Mouse (Mus musculus) embryonic facial prominence, embryonic 11.5 days (tissue): ENCODE results near the gene G430095P16Rik. TPM values are rescaled to one million over a fixed set of nuclear protein-coding genes. Genes with fewer than 3 reads are reported as not detected.

Source experiments
- ATAC-seq: fragments of 200-750 bp; cut with Nextera tagmentation; replicated peaks from 2 replicates; pipeline ENCODE4 v1.8.0; 2017; ENCODE audit warnings: low read depth; ENCODE audit not compliant: insufficient number of reproducible peaks, low FRiP score, low TSS enrichment
- DNase-seq: peaks from one replicate; pipeline ENCODE4 v3.0.0-alpha.2; 2015; ENCODE audit warnings: low spot score
- H3K27ac ChIP-seq: fragments of 300-500 bp; sonication (generic); replicated peaks from 2 replicates; pipeline ENCODE4 v1.5.1; 2014; ENCODE audit warnings: mild to moderate bottlenecking, low read depth, low read length, control low read depth
- H3K27me3 ChIP-seq: fragments of 300-500 bp; sonication (generic); 2 replicates; pipeline ENCODE4 v1.6.1; 2014; ENCODE audit warnings: mild to moderate bottlenecking, low read length, moderate library complexity, mixed read lengths; ENCODE audit not compliant: control insufficient read depth, insufficient read depth
- H3K36me3 ChIP-seq: fragments of 300-500 bp; sonication (generic); replicated peaks from 2 replicates; pipeline ENCODE4 v1.6.1; 2014; ENCODE audit warnings: low read depth, mild to moderate bottlenecking, low read length, moderate library complexity, mixed read lengths; ENCODE audit not compliant: control insufficient read depth, insufficient read depth
- H3K4me1 ChIP-seq: fragments of 300-500 bp; sonication (generic); 2 replicates; pipeline ENCODE4 v1.6.1; 2014; ENCODE audit warnings: low read length, mixed read lengths; ENCODE audit not compliant: control insufficient read depth, insufficient read depth
- H3K4me2 ChIP-seq: fragments of 300-500 bp; sonication (generic); 2 replicates; pipeline ENCODE4 v1.6.1; 2014; ENCODE audit warnings: low read depth, mild to moderate bottlenecking, control low read depth, low read length, moderate library complexity
- H3K4me3 ChIP-seq: fragments of 300-500 bp; sonication (generic); 2 replicates; pipeline ENCODE4 v1.5.1; 2014; ENCODE audit warnings: low read depth, low read length, control low read depth
- H3K9ac ChIP-seq: fragments of 300-500 bp; sonication (generic); replicated peaks from 2 replicates; pipeline ENCODE4 v1.6.1; 2014; ENCODE audit warnings: mild to moderate bottlenecking, control low read depth, low read length
- H3K9me3 ChIP-seq: fragments of 300-500 bp; sonication (generic); replicated peaks from 2 replicates; pipeline ENCODE4 v1.6.1; 2016; ENCODE audit warnings: mild to moderate bottlenecking, low read length, inconsistent platforms, mixed read lengths; ENCODE audit not compliant: control insufficient read depth
- WGBS: fragments of 180-500 bp; shearing (Covaris S2); extraction: QIAGEN DNeasy Blood & Tissue Kit; methylation state at CpG from one replicate; pipeline ENCODE4 v1.1.7; 2014; 5-methylcytosine and 5-hydroxymethylcytosine counted together
- polyA plus RNA-seq: library from polyadenylated mRNA; unstranded; fragments of >200 nt; fragmentation: Nextera tagmentation; extraction: Ambion mirVana; gene quantifications from 2 replicates; pipeline ENCODE4 v1.2.1, GENCODE M21; 2014

The G430095P16Rik gene
- polyA plus RNA-seq, 1 experiment from 2014 or later = 3.6 TPM

DNA sequence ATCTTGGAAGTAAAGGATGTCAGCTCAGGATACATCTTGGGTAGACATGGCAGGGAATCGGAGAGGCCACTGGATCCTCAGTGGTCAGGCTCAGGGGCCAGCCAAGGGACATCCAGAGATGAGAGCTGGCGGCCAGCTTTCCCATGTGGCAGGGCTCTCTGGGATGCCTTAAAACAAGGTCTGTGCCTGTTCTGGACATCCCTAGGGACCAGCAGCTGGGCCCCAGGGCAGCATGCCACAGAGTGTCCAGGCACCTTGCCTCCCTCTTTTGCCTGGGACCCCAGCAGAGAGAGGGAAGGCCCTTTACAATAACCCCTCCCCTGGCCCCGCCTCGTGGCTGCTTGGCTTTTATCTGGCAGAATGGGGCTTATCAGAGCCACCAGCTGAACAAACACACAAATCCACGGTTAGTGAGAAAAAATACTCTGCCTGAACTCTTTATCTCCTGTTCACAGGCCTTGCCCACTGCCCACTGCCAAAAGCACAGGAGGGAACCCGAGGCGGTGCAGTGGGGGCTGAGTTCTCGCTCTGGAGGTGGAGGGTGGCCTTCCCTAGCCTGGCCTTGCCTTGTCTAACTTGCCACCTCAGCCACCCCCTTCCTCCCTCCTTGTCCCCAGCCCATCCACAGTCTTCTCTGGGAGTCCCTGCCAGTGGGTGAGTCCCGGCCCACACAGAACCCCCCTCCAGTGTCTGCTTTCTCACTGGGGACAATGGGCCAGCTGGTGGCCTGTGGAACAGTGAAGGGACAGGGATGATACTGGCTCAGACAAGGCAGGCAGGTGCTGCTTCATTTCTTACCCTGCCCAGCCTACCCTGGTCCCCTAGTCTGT, 7.9 kb downstream of the G430095P16Rik start:
- Histone ChIP-seq H3K4me3 (no peak overlapping the region), H3K36me3 (no peaks in the 10 kb centered on the region), H3K4me2 (no peak overlapping the region; the same call in none of the 2 replicates), H3K27ac (peak overlapping the region; percentile 72), H3K4me1 (peaks cover 21% of the 10 kb centered on the region), H3K9me3 (no peaks in the 10 kb centered on the region), H3K27me3 (peaks cover 12% of the 10 kb centered on the region), H3K9ac (peak overlapping the region; percentile 25)
- no peak for ATAC-seq
- WGBS = 38% methylated on average over 9 of the region's 9 CpGs
- no peak for DNase-seq

DNA sequence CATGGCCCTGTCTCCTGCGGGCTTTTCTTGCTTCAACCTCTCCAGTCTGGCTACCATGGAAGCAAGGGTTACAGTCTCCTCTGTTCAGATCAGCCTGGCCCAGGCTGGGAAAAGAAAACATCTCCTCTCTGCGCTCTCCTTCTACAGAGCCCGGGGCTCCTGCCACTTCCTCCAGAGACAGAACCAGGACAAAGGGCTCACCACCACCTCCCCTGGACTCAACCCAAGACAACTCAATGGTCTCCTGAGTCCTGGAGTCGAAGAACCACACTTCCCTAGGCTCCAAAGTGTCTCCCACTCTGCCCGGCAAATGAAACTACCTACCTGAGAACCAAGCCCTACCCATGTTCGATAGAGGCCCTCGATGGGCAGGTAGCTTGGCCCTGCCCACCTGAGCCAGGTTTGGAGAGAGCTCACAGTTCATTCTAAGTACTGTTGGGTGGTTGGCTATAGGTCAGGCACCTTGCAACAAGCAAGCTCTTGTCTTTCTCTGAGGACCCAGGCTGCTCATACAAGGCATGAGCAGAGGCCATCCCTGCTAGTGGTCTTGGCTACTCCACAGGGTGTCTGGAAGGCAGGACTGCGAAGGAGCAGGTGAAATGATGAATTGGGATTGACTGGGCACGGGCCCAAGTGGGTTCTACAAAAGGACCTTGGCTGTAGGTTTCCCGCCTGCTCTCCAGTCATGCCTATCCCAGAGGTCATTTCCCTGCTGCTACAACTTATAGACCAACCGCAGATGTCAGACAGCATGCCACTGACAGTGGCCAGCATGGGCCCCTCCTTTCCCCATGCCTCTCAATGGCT, 8.8 kb downstream of the G430095P16Rik start:
- H3K27ac ChIP-seq = peak overlapping the region; percentile 72; the same call in 1 of the 2 replicates
- H3K36me3 ChIP-seq = no peaks in the 10 kb centered on the region
- H3K9ac ChIP-seq = peak overlapping the region; percentile 25
- H3K4me1 ChIP-seq = peaks cover 21% of the 10 kb centered on the region
- 70% methylated on average over 11 of the region's 11 CpGs for WGBS
- no peak overlapping the region for H3K4me3 ChIP-seq
- DNase-seq (no peak), ATAC-seq (no peak)
- H3K9me3 ChIP-seq = no peaks in the 10 kb centered on the region
- H3K27me3 ChIP-seq = peaks cover 17% of the 10 kb centered on the region
- no peak overlapping the region; the same call in 1 of the 2 replicates for H3K4me2 ChIP-seq

DNA sequence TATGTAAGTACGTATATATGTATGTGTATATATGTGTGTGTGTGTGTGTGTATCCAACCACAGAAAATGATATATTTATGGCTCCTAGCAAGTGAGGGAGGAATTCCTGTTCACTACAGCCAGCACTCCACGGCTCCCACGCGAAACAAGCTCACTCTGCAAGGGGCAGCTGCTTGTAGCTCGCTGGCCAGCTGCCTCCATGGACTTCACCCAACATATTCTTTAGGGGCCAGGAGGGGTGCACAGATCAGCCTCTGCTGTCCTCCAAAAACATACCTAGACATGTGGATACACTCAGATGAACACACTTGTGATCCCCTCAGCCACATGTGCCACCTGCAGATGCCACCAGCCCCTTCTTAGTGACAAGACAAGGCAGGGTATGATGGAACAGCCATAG, 9.7 kb downstream of the G430095P16Rik start:
- H3K36me3 ChIP-seq = no peaks in the 10 kb centered on the region
- ATAC-seq (no peak), DNase-seq (no peak)
- 68% methylated on average over 5 of the region's 5 CpGs for WGBS
- no peak overlapping the region for H3K27ac ChIP-seq
- H3K9me3 ChIP-seq = no peaks in the 10 kb centered on the region
- H3K27me3 ChIP-seq = peaks cover 25% of the 10 kb centered on the region
- no peak overlapping the region for H3K4me2 ChIP-seq
- peak overlapping the region; percentile 18; the same call in 1 of the 2 replicates for H3K9ac ChIP-seq
- no peak overlapping the region for H3K4me3 ChIP-seq
- peaks cover 22% of the 10 kb centered on the region for H3K4me1 ChIP-seq

DNA sequence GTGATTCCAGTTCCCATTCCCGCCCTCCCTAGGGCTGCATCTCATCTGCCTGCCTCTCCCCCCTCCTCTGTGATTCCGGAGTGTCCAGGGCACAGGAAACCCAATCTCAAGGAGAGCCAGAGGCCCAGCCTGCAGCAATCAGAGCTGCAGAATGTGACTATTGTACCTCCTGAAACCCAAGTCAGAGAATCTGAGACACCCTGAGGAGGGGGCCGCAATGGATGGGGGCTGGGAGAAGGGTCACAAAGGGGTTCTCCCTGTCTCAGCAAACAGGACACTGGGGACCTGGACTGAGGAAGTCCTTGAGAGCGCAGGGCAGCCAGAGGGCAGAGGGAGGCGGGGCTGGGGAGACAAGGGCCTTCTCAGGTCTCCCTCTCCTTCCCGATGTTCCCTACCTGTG, 10.2 kb downstream of the G430095P16Rik start:
- Histone ChIP-seq H3K4me3 (no peak overlapping the region), H3K27ac (no peak overlapping the region; the same call in 1 of the 2 replicates), H3K9me3 (no peaks in the 10 kb centered on the region), H3K36me3 (no peaks in the 10 kb centered on the region), H3K4me1 (peaks cover 27% of the 10 kb centered on the region), H3K27me3 (peaks cover 29% of the 10 kb centered on the region), H3K9ac (peak overlapping the region; percentile 18), H3K4me2 (no peak overlapping the region)
- ATAC-seq (0 out of 2 replicates have a peak, but pooled peaks have one; percentile 10), DNase-seq (peak; percentile 63)
- 18% methylated on average over 6 of the region's 6 CpGs for WGBS

DNA sequence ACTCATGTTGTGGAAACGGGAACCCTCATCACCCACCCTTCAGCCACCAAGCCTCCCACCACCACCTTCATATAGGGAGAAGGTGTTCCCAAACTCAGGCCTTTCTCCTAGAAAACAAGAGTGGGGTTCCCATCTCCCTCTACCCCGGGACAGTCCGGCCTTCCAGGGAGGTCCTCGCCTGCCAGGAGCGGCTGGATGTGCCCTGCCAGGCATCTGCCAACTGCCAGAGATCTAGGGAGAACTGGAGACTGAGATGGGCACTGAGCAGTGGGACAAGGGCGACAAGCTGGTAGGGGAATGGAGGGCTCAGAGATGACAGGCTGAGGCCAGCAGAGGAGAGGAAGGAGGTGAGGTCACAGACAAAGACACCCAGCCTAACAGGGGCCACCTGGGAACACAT, 11.2 kb downstream of the G430095P16Rik start:
- Histone ChIP-seq H3K27me3 (peaks cover 34% of the 10 kb centered on the region), H3K4me2 (no peak overlapping the region), H3K9me3 (no peaks in the 10 kb centered on the region), H3K4me1 (peaks cover 33% of the 10 kb centered on the region), H3K36me3 (no peaks in the 10 kb centered on the region), H3K27ac (no peak overlapping the region), H3K9ac (no peak overlapping the region; the same call in 1 of the 2 replicates), H3K4me3 (no peak overlapping the region)
- ATAC-seq (no peak), DNase-seq (no peak)
- WGBS = 85% methylated on average over 6 of the region's 6 CpGs

DNA sequence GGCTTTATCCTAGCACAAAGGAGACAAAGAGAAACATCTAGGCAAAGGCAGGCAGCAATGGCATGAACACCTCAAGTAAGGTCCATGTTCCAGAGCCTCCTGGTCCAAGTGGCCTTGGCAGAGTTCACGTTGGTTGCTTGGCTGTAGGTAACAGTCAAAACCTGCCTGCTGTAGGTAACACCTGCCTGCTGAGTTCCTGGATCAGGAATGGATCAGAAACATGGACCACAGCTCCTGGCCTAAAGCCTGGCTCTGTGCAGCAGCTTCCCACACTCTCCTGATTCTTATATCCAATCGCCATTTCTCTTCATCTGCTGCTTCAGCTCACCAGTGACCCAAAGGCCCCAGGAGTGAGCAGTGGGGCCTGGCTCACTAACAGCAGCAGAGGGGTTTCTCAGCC, 11.9 kb downstream of the G430095P16Rik start:
- no peak overlapping the region for H3K27ac ChIP-seq
- 86% methylated on average over 2 of the region's 2 CpGs for WGBS
- ATAC-seq = no peak
- no peak for DNase-seq
- H3K4me2 ChIP-seq = no peak overlapping the region
- H3K4me3 ChIP-seq = no peak overlapping the region
- no peaks in the 10 kb centered on the region for H3K36me3 ChIP-seq
- no peak overlapping the region for H3K9ac ChIP-seq
- no peaks in the 10 kb centered on the region for H3K9me3 ChIP-seq
- peaks cover 34% of the 10 kb centered on the region for H3K4me1 ChIP-seq
- H3K27me3 ChIP-seq = peaks cover 35% of the 10 kb centered on the region

DNA sequence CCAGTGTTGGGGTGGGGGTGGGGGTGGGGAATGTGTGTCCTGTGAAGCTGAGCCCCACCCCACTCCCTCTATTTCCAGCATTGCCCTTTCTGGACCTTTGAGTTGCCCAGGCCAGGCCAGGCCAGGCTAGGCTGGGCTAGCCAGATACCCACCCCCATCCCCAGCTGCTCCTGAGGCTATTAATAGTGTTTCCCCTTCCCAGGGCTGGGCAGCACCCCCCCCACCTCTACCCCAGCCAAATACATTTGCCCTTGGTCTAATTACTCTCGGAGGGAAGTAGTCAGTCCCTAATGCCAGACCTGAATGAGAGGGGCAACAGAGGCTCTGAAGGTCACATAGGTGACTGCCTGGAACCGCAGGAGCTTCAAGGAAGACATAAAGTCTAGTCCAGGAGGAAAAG, 12.8 kb downstream of the G430095P16Rik start:
- Histone ChIP-seq H3K4me2 (no peak overlapping the region), H3K4me1 (peaks cover 41% of the 10 kb centered on the region), H3K36me3 (no peaks in the 10 kb centered on the region), H3K4me3 (no peak overlapping the region), H3K9me3 (no peaks in the 10 kb centered on the region), H3K9ac (no peak overlapping the region), H3K27me3 (peaks cover 43% of the 10 kb centered on the region), H3K27ac (no peak overlapping the region)
- WGBS = 31% methylated on average over 2 of the region's 2 CpGs
- ATAC-seq = no peak
- DNase-seq = no peak

DNA sequence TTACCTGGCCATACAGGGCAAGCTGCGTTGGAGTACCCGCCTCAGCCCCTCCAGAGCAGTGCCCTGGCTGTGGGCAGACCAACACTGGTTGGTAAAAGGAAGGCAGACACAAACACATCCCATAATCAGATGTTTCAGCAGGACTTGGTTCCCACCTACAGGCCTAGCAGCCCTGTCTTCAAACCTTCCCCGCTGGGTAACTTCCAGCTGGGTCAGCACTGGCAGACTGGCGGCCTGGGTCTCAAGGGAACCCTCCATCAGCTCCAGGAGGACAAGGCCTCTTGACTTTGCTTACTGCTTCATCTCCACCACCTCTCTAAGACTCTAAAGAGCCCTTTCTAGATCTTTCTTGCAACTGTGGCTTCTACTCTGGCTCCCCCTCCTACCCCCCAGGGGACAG, 13.7 kb downstream of the G430095P16Rik start:
- DNase-seq (no peak), ATAC-seq (no peak)
- Histone ChIP-seq H3K27me3 (peaks cover 44% of the 10 kb centered on the region), H3K4me2 (no peak overlapping the region), H3K27ac (no peak overlapping the region), H3K36me3 (no peaks in the 10 kb centered on the region), H3K9me3 (no peaks in the 10 kb centered on the region), H3K4me3 (no peak overlapping the region), H3K4me1 (peaks cover 39% of the 10 kb centered on the region), H3K9ac (no peak overlapping the region)
- 66% methylated on average over 4 of the region's 4 CpGs for WGBS
